Mouse (Mus musculus): ENCODE measurements around the gene Tardbp. TPM values are rescaled to one million over a fixed set of nuclear protein-coding genes. Genes with fewer than 3 reads are reported as not detected.

Gene Tardbp
- polyA plus RNA-seq, 1 experiment from 2014 or later = 76.7 TPM

DNA sequence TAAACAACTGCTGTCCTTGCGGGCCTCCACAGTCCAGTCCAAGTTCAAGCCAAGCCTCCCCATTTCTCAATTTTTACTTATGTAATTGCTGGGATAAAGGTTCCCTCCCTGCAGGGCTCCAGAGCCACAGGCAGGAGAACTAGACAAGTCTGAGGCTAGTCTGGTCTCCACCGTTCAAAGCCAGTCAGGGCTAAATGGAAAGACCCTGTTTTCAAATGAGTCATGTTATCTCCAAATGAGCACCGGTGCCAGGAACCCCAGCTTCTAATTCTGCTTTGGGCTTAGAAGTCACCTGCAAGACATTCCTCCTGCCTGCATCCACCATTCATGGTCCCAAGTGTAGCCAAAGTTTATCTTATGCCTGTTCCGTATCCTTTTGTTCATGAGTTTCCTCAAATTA lies 24.9 kb downstream of the Tardbp start:
- DNase-seq = no peak
- WGBS (ENCODE audit: insufficient replicate concordance) = 49% methylated on average over 4 of the region's 4 CpGs
- H3K36me3 ChIP-seq (replicated peaks; ENCODE audit: insufficient read depth, low read length) = peaks cover 9% of the 10 kb centered on the region; the same call in 1 of the 2 replicates

GRCm38 (mm10) chr4:148600316-148600715 lies 26.5 kb downstream of the Tardbp start:
- Histone ChIP-seq H3K27ac (ENCODE audit: low read depth) (no peak overlapping the region), H3K36me3 (replicated peaks; ENCODE audit: insufficient read depth, low read length) (peaks cover 17% of the 10 kb centered on the region), H3K4me2 (ENCODE audit: low read depth, low read length) (no peak overlapping the region), H3K27me3 (ENCODE audit: insufficient read depth, low read length) (no peaks in the 10 kb centered on the region), H3K4me1 (ENCODE audit: insufficient read depth) (peaks cover 8% of the 10 kb centered on the region; the same call in 1 of the 2 replicates), H3K9me3 (ENCODE audit: low read length) (no peaks in the 10 kb centered on the region), H3K9ac (replicated peaks) (no peak overlapping the region), H3K4me3 (ENCODE audit: low read depth, low read length) (no peak overlapping the region)
- 79% methylated on average over 4 of the region's 4 CpGs for WGBS (ENCODE audit: insufficient replicate concordance)
- no peak for ATAC-seq
- DNase-seq = no peak
- TF ChIP-seq EP300 (IDR thresholded peaks at IDR 0.05; ENCODE audit: low read depth) (no peak), CTCF (IDR thresholded peaks at IDR 0.05; ENCODE audit: low read depth) (no peak)

More for the DNA sequence above, 24.9 kb downstream of the Tardbp start:
- peak overlapping the region; percentile 61; the same call in 1 of the 2 replicates for H3K4me2 ChIP-seq (ENCODE audit: low read depth, low read length)
- H3K9ac ChIP-seq (replicated peaks) = no peak overlapping the region
- peak; percentile 42 for ATAC-seq
- no peaks in the 10 kb centered on the region for H3K27me3 ChIP-seq (ENCODE audit: insufficient read depth, low read length)
- no peak overlapping the region for H3K4me3 ChIP-seq (ENCODE audit: low read depth, low read length)
- peaks cover 8% of the 10 kb centered on the region; the same call in 1 of the 2 replicates for H3K4me1 ChIP-seq (ENCODE audit: insufficient read depth)
- TF ChIP-seq EP300 (IDR thresholded peaks at IDR 0.05; ENCODE audit: low read depth) (no peak), CTCF (IDR thresholded peaks at IDR 0.05; ENCODE audit: low read depth) (no peak)
- peak overlapping the region; percentile 87 for H3K27ac ChIP-seq (ENCODE audit: low read depth)
- H3K9me3 ChIP-seq (ENCODE audit: low read length) = no peaks in the 10 kb centered on the region

DNA sequence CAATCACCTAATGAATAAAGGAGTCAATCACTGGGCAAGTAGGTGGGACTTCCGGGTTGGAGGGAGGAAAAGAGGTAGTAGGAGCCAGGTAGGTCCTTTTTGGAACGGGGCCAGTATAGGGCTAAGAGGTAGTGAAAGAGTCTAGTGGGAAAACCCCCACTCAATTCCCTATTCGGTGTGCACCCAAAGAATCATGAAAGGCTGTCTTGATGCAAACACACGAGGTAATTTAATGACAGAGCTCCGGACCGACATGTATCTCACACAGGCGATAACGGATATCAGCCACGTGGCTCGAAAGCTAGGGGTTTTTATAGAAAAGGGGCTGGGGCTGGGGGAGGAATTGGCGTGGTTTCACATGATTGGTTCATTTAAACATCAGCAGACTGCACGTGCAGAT lies 28.0 kb downstream of the Tardbp start:
- Histone ChIP-seq H3K4me1 (ENCODE audit: insufficient read depth) (peaks cover 4% of the 10 kb centered on the region; the same call in 1 of the 2 replicates), H3K4me2 (ENCODE audit: low read depth, low read length) (no peak overlapping the region), H3K27me3 (ENCODE audit: insufficient read depth, low read length) (no peaks in the 10 kb centered on the region), H3K36me3 (replicated peaks; ENCODE audit: insufficient read depth, low read length) (peaks cover 28% of the 10 kb centered on the region), H3K27ac (ENCODE audit: low read depth) (no peak overlapping the region), H3K9ac (replicated peaks) (no peak overlapping the region), H3K9me3 (ENCODE audit: low read length) (no peaks in the 10 kb centered on the region), H3K4me3 (ENCODE audit: low read depth, low read length) (no peak overlapping the region)
- WGBS (ENCODE audit: insufficient replicate concordance) = 87% methylated on average over 12 of the region's 12 CpGs
- ATAC-seq = no peak
- DNase-seq = no peak
- no peak for TF ChIP-seq CTCF (IDR thresholded peaks at IDR 0.05; ENCODE audit: low read depth)

DNA sequence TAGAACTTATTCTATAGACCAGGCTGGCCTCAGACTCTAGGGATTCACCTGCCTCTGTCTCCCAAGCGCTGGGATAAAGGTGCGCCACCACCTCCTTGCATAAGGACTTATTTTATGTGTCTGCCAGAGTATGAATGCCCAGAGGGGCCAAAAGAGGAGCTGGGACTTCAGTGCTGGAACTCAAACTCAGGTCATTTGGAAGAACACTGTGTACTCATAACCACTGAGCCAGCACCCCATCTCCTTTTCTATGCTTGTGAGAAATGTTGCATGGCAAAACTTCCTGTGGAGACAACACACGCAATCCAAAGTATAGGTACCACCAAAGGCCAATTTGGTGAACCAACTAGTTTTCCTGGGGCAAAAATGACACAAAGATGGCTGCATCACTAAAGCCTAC lies 30.1 kb downstream of the Tardbp start:
- H3K4me1 ChIP-seq (ENCODE audit: insufficient read depth) = peaks cover 14% of the 10 kb centered on the region
- H3K36me3 ChIP-seq (replicated peaks; ENCODE audit: insufficient read depth, low read length) = peaks cover 29% of the 10 kb centered on the region
- ATAC-seq (no peak), DNase-seq (no peak)
- WGBS (ENCODE audit: insufficient replicate concordance) = 89% methylated on average over 3 of the region's 3 CpGs
- H3K4me2 ChIP-seq (ENCODE audit: low read depth, low read length) = no peak overlapping the region
- TF ChIP-seq EP300 (IDR thresholded peaks at IDR 0.05; ENCODE audit: low read depth) (no peak), CTCF (IDR thresholded peaks at IDR 0.05; ENCODE audit: low read depth) (no peak)
- H3K9ac ChIP-seq (replicated peaks) = no peak overlapping the region
- H3K27ac ChIP-seq (ENCODE audit: low read depth) = no peak overlapping the region
- H3K27me3 ChIP-seq (ENCODE audit: insufficient read depth, low read length) = no peaks in the 10 kb centered on the region
- H3K4me3 ChIP-seq (ENCODE audit: low read depth, low read length) = no peak overlapping the region
- H3K9me3 ChIP-seq (ENCODE audit: low read length) = no peaks in the 10 kb centered on the region

- WGBS (ENCODE audit: insufficient replicate concordance) = 78% methylated on average over 6 of the region's 6 CpGs
- H3K36me3 ChIP-seq (replicated peaks; ENCODE audit: insufficient read depth, low read length) = peaks cover 29% of the 10 kb centered on the region
- no peak overlapping the region for H3K4me3 ChIP-seq (ENCODE audit: low read depth, low read length)
- H3K9me3 ChIP-seq (ENCODE audit: low read length) = no peaks in the 10 kb centered on the region
- no peak for TF ChIP-seq EP300 (IDR thresholded peaks at IDR 0.05; ENCODE audit: low read depth)
- TF ChIP-seq CTCF (IDR thresholded peaks at IDR 0.05; ENCODE audit: low read depth) = no peak
- H3K4me2 ChIP-seq (ENCODE audit: low read depth, low read length) = no peak overlapping the region
- H3K27ac ChIP-seq (ENCODE audit: low read depth) = no peak overlapping the region
- peaks cover 14% of the 10 kb centered on the region for H3K4me1 ChIP-seq (ENCODE audit: insufficient read depth)
- no peak for ATAC-seq
- no peak overlapping the region for H3K9ac ChIP-seq (replicated peaks)
- no peak for DNase-seq
- no peaks in the 10 kb centered on the region for H3K27me3 ChIP-seq (ENCODE audit: insufficient read depth, low read length)
These were observed 30.9 kb downstream of the Tardbp start for GRCm38 (mm10) chr4:148595916-148596315.

- Histone ChIP-seq H3K4me1 (ENCODE audit: insufficient read depth) (peaks cover 14% of the 10 kb centered on the region), H3K36me3 (replicated peaks; ENCODE audit: insufficient read depth, low read length) (peaks cover 29% of the 10 kb centered on the region), H3K9ac (replicated peaks) (no peak overlapping the region), H3K4me3 (ENCODE audit: low read depth, low read length) (no peak overlapping the region), H3K9me3 (ENCODE audit: low read length) (no peaks in the 10 kb centered on the region), H3K27me3 (ENCODE audit: insufficient read depth, low read length) (no peaks in the 10 kb centered on the region), H3K4me2 (ENCODE audit: low read depth, low read length) (no peak overlapping the region), H3K27ac (ENCODE audit: low read depth) (no peak overlapping the region)
- DNase-seq (no peak), ATAC-seq (no peak)
- 93% methylated on average over 11 of the region's 11 CpGs for WGBS (ENCODE audit: insufficient replicate concordance)
- TF ChIP-seq EP300 (IDR thresholded peaks at IDR 0.05; ENCODE audit: low read depth) (no peak), CTCF (IDR thresholded peaks at IDR 0.05; ENCODE audit: low read depth) (no peak)
These were observed 32.8 kb downstream of the Tardbp start for GRCm38 (mm10) chr4:148593996-148594395.
